Mouse (Mus musculus): ENCODE data around the gene Kcnq5. TPM values are rescaled to one million over a fixed set of nuclear protein-coding genes. Genes with fewer than 3 reads are reported as not detected.
"Not testable (repeated sequence)": the region's sequence is repeated elsewhere in the genome, so short reads cannot be mapped to it uniquely, and the experiment has no call there.

The Kcnq5 gene
- total and polyA plus RNA-seq, 2 experiments from 2014 or later: 1.4 to 1.7 TPM

DNA sequence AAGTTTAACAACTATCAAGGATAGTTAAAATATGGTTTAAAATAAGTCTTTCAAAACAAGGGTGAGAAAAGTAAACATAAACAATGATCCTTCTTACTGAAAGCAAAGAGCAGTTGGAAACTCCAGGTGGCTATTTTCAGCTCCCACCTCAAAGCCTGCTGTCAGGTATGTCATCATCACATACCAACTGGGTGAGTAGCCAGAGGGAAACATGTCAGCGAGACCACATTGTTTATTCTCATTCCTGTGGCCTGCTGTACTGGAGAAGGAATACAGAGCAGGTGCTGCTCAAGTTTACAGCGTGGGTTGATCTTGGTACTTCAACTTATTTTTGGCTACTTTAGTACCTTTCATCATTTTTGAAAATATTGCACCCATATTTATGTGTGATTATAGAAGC, 347.8 kb downstream of the Kcnq5 start:
- ATAC-seq (ENCODE audit: insufficient read depth, low read depth) (peak; percentile 89), DNase-seq (ENCODE audit: low spot score) (peak; percentile 72)
- 0 out of 2 replicates have a peak overlapping the region, but pooled peaks have one; percentile 0 for H3K27ac ChIP-seq (ENCODE audit: low read depth)
- H3K36me3 ChIP-seq (replicated peaks; ENCODE audit: control insufficient read depth, insufficient read depth, low read length): no peaks in the 10 kb centered on the region
- WGBS: 10% methylated on average over 2 of the region's 2 CpGs
- TF ChIP-seq EP300 (IDR thresholded peaks at IDR 0.05; ENCODE audit: low read depth) (peak; percentile 57; the same call in 1 of the 2 replicates), CTCF (IDR thresholded peaks at IDR 0.05; ENCODE audit: low read depth) (no peak)
- H3K9ac ChIP-seq (replicated peaks; ENCODE audit: low read depth, low read length): no peak overlapping the region
- no peak overlapping the region for H3K4me3 ChIP-seq (ENCODE audit: low read depth, low read length)
- peaks cover 9% of the 10 kb centered on the region; the same call in 1 of the 2 replicates for H3K4me1 ChIP-seq (ENCODE audit: control insufficient read depth, insufficient read depth)
- no peaks in the 10 kb centered on the region for H3K9me3 ChIP-seq (replicated peaks; ENCODE audit: control insufficient read depth, low read length)
- H3K27me3 ChIP-seq (ENCODE audit: control insufficient read depth, insufficient read depth, low read length): no peaks in the 10 kb centered on the region
- H3K4me2 ChIP-seq (ENCODE audit: low read depth, low read length): no peak overlapping the region

DNA sequence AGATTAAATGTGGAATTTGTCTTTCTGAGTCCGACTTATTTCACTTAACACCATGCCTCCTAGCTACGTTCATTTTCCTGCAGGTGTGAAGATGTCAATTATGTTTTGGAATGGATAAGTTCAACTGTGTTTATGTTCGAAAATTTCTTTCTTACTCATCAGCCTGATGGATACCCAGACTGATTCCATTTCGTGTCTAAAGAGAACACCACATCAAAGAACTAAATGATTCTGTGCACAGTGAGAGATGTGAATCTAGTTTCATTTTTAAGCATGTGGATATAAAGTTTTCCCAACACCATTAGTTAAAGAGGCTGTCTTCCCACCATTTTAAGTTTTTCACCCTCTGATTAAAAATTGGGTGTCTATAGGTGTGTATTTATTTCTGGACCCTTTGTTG, 357.7 kb downstream of the Kcnq5 start:
- TF ChIP-seq EP300 (IDR thresholded peaks at IDR 0.05; ENCODE audit: low read depth): no peak
- TF ChIP-seq CTCF (IDR thresholded peaks at IDR 0.05; ENCODE audit: low read depth): no peak
- no peak overlapping the region for H3K4me2 ChIP-seq (ENCODE audit: low read depth, low read length)
- no peak overlapping the region for H3K9ac ChIP-seq (replicated peaks; ENCODE audit: low read depth, low read length)
- no peaks in the 10 kb centered on the region for H3K4me1 ChIP-seq (ENCODE audit: control insufficient read depth, insufficient read depth)
- no peak for DNase-seq (ENCODE audit: low spot score)
- H3K27me3 ChIP-seq (ENCODE audit: control insufficient read depth, insufficient read depth, low read length): no peaks in the 10 kb centered on the region
- no peak overlapping the region for H3K27ac ChIP-seq (ENCODE audit: low read depth)
- no peaks in the 10 kb centered on the region for H3K36me3 ChIP-seq (replicated peaks; ENCODE audit: control insufficient read depth, insufficient read depth, low read length)
- ATAC-seq (ENCODE audit: insufficient read depth, low read depth): no peak
- H3K4me3 ChIP-seq (ENCODE audit: low read depth, low read length): no peak overlapping the region
- 67% methylated on average over 4 of the region's 4 CpGs for WGBS
- no peaks in the 10 kb centered on the region for H3K9me3 ChIP-seq (replicated peaks; ENCODE audit: control insufficient read depth, low read length)

DNA sequence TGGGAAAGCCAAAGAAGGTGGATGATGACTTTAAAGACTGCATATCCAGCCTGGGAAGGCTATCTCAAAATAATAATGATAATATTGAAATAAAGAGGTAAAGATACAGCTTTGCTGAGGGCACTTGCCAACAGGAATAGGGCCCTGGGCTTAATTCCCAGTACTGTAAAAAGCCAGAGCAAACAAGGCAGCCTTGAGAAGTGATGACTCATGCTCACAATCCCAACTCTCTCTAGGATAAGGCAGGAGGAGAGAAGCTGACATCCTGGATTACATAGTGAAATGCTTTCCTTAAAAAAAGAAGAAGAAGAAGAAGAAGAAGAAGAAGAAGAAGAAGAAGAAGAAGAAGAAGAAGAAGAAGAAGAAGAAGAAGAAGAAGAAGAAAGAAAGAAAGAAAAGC, 359.2 kb downstream of the Kcnq5 start:
- Histone ChIP-seq H3K27ac (ENCODE audit: low read depth) (no peak overlapping the region), H3K9ac (replicated peaks; ENCODE audit: low read depth, low read length) (no peak overlapping the region), H3K4me3 (ENCODE audit: low read depth, low read length) (no peak overlapping the region), H3K27me3 (ENCODE audit: control insufficient read depth, insufficient read depth, low read length) (no peaks in the 10 kb centered on the region), H3K36me3 (replicated peaks; ENCODE audit: control insufficient read depth, insufficient read depth, low read length) (no peaks in the 10 kb centered on the region), H3K9me3 (replicated peaks; ENCODE audit: control insufficient read depth, low read length) (no peaks in the 10 kb centered on the region), H3K4me1 (ENCODE audit: control insufficient read depth, insufficient read depth) (no peaks in the 10 kb centered on the region), H3K4me2 (ENCODE audit: low read depth, low read length) (no peak overlapping the region)
- DNase-seq (ENCODE audit: low spot score) (no peak), ATAC-seq (ENCODE audit: insufficient read depth, low read depth) (no peak)
- TF ChIP-seq CTCF (IDR thresholded peaks at IDR 0.05; ENCODE audit: low read depth) (no peak), EP300 (IDR thresholded peaks at IDR 0.05; ENCODE audit: low read depth) (no peak)

DNA sequence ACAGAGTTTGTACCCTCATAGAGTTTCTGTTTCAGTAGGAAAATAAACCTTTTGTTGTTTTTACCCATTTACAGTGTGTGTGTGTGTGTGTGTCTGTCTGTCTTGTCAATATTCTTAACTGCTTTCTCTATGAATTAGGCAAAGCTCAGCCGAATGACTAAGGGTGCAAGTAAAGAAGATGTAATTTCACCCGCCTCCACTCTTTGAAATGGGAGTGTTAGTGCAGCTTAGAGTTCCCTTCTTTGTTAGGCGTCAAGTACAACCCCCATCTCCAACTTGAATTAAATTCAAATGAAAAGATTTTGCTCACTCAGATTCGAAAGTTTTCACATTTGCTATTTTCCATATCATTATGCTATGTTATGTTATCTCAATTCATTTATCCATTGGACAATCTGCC, 361.1 kb downstream of the Kcnq5 start:
- no peak for ATAC-seq (ENCODE audit: insufficient read depth, low read depth)
- H3K27ac ChIP-seq (ENCODE audit: low read depth): no peak overlapping the region
- no peaks in the 10 kb centered on the region for H3K36me3 ChIP-seq (replicated peaks; ENCODE audit: control insufficient read depth, insufficient read depth, low read length)
- no peak overlapping the region for H3K4me2 ChIP-seq (ENCODE audit: low read depth, low read length)
- TF ChIP-seq CTCF (IDR thresholded peaks at IDR 0.05; ENCODE audit: low read depth): no peak
- no peak for TF ChIP-seq EP300 (IDR thresholded peaks at IDR 0.05; ENCODE audit: low read depth)
- no peaks in the 10 kb centered on the region for H3K4me1 ChIP-seq (ENCODE audit: control insufficient read depth, insufficient read depth)
- H3K27me3 ChIP-seq (ENCODE audit: control insufficient read depth, insufficient read depth, low read length): no peaks in the 10 kb centered on the region
- H3K9ac ChIP-seq (replicated peaks; ENCODE audit: low read depth, low read length): no peak overlapping the region
- WGBS: 69% methylated on average over 4 of the region's 4 CpGs
- no peaks in the 10 kb centered on the region for H3K9me3 ChIP-seq (replicated peaks; ENCODE audit: control insufficient read depth, low read length)
- DNase-seq (ENCODE audit: low spot score): no peak
- H3K4me3 ChIP-seq (ENCODE audit: low read depth, low read length): no peak overlapping the region

DNA sequence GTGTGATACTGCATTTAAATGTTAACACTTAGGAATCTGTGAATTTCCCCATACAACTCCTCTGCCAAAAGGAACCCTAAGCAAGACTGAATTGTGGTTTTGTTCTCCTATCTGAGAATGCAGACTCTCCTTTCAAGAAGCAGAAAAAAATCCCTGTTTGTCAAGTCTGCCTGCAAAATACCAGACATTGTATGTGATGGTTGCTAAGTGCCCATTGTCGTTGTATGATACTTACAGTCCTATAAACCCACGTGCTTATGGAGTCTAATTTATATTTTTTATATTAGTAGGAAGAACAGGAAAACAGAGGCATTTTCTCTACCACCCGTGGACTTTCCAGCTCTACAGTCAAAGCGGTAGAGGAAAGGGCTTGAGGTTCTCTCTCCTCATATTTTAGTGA, 367.9 kb downstream of the Kcnq5 start:
- 59% methylated on average over 4 of the region's 4 CpGs for WGBS
- no peaks in the 10 kb centered on the region for H3K36me3 ChIP-seq (replicated peaks; ENCODE audit: control insufficient read depth, insufficient read depth, low read length)
- TF ChIP-seq EP300 (IDR thresholded peaks at IDR 0.05; ENCODE audit: low read depth): no peak
- no peak for TF ChIP-seq CTCF (IDR thresholded peaks at IDR 0.05; ENCODE audit: low read depth)

DNA sequence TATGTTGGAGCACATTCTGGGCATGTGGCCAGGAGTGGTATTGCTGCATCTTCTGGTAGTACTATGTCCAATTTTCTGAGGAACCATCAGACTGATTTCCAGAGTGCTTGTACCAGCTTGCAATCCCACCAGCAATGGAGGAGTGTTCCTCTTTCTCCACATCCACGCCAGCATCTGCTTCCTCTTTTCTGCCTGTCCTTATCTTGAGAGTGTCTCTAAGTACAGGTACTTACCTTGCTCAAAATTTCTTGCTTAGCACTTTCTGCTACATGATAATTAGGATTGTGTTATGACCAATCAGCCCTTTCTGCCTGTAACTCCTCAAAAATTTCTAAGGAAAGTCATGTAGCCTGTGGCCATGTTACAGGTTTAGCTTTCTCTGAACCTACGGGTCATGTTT, 394.3 kb downstream of the Kcnq5 start:
- not testable (repeated sequence) for DNase-seq (ENCODE audit: low spot score); H3K27me3 ChIP-seq (ENCODE audit: control insufficient read depth, insufficient read depth, low read length); H3K9me3 ChIP-seq (replicated peaks; ENCODE audit: control insufficient read depth, low read length); H3K4me1 ChIP-seq (ENCODE audit: control insufficient read depth, insufficient read depth); H3K36me3 ChIP-seq (replicated peaks; ENCODE audit: control insufficient read depth, insufficient read depth, low read length); H3K4me2 ChIP-seq (ENCODE audit: low read depth, low read length); H3K27ac ChIP-seq (ENCODE audit: low read depth); ATAC-seq (ENCODE audit: insufficient read depth, low read depth); H3K4me3 ChIP-seq (ENCODE audit: low read depth, low read length); H3K9ac ChIP-seq (replicated peaks; ENCODE audit: low read depth, low read length)
- 74% methylated on average over 2 of the region's 2 CpGs for WGBS

More for the DNA sequence above, 367.9 kb downstream of the Kcnq5 start:
- no peak overlapping the region for H3K9ac ChIP-seq (replicated peaks; ENCODE audit: low read depth, low read length)
- H3K27ac ChIP-seq (ENCODE audit: low read depth): no peak overlapping the region
- no peak for ATAC-seq (ENCODE audit: insufficient read depth, low read depth)
- DNase-seq (ENCODE audit: low spot score): no peak
- no peaks in the 10 kb centered on the region for H3K9me3 ChIP-seq (replicated peaks; ENCODE audit: control insufficient read depth, low read length)
- no peaks in the 10 kb centered on the region for H3K27me3 ChIP-seq (ENCODE audit: control insufficient read depth, insufficient read depth, low read length)
- no peak overlapping the region for H3K4me3 ChIP-seq (ENCODE audit: low read depth, low read length)
- no peaks in the 10 kb centered on the region for H3K4me1 ChIP-seq (ENCODE audit: control insufficient read depth, insufficient read depth)
- no peak overlapping the region for H3K4me2 ChIP-seq (ENCODE audit: low read depth, low read length)
